Mouse (Mus musculus) MEL (cell line): Measurements from ENCODE around the gene Gata3. TPM values are rescaled to one million over a fixed set of nuclear protein-coding genes. Genes with fewer than 3 reads are reported as not detected.

ENCODE experiments used
- DNase-seq: peaks from one replicate; pipeline ENCODE4 v3.0.0; 2011; ENCODE audit warnings: low read depth, low spot score
- H3K27ac ChIP-seq: 2 replicates; pipeline ENCODE4 v1.5.1; 2012; ENCODE audit warnings: low read depth, mild to moderate bottlenecking, control low read depth, low read length, moderate library complexity; ENCODE audit not compliant: control insufficient read depth
- H3K27me3 ChIP-seq, 2 experiments: fragments of 150-350 bp in 1 of 2; sonication (generic) in 1 of 2; 2 replicates each; pipeline ENCODE4 v1.6.1; 2012; ENCODE audit warnings: low read length in 2 of 2, mild to moderate bottlenecking in 2 of 2, improper control_type of control experiment in 1 of 2, moderate library complexity in 1 of 2; ENCODE audit not compliant: insufficient read depth in 2 of 2, control insufficient read depth in 1 of 2
- H3K36me3 ChIP-seq, 2 experiments: 2 replicates each; pipeline ENCODE4 v1.6.1; 2012 to 2014; ENCODE audit warnings: low read length in 2 of 2, improper control_type of control experiment in 1 of 2, inconsistent platforms in 1 of 2, mild to moderate bottlenecking in 1 of 2; ENCODE audit not compliant: insufficient read depth in 2 of 2, control insufficient read depth in 1 of 2
- H3K4me1 ChIP-seq, 2 experiments: fragments of 150-350 bp in 1 of 2; sonication (generic) in 1 of 2; 2 replicates each; pipeline ENCODE4 v1.6.1; 2012; ENCODE audit warnings: low read length in 2 of 2, improper control_type of control experiment in 1 of 2, mild to moderate bottlenecking in 1 of 2; ENCODE audit not compliant: insufficient read depth in 2 of 2, control insufficient read depth in 1 of 2
- H3K4me3 ChIP-seq, 2 experiments: fragments of 150-350 bp in 1 of 2; sonication (generic) in 1 of 2; 2 replicates each; pipeline ENCODE4 v1.5.1; 2012; ENCODE audit warnings: low read depth in 2 of 2, low read length in 2 of 2, mild to moderate bottlenecking in 2 of 2, moderate library complexity in 2 of 2, control low read depth in 1 of 2, improper control_type of control experiment in 1 of 2; ENCODE audit not compliant: control insufficient read depth in 1 of 2, insufficient read depth in 1 of 2
- H3K79me2 ChIP-seq: 2 replicates; pipeline ENCODE4 v1.6.1; 2012; ENCODE audit warnings: mild to moderate bottlenecking, low read length, moderate library complexity; ENCODE audit not compliant: control insufficient read depth, poor library complexity, insufficient read depth
- H3K9ac ChIP-seq: 2 replicates; pipeline ENCODE4 v1.6.1; 2012; ENCODE audit warnings: low read depth, mild to moderate bottlenecking, control low read depth, low read length, moderate library complexity; ENCODE audit not compliant: control insufficient read depth, poor library complexity, severe bottlenecking
- H3K9me3 ChIP-seq: fragments of 150-350 bp; sonication (generic); replicated peaks from 2 replicates; pipeline ENCODE4 v1.6.1; 2012; ENCODE audit warnings: mild to moderate bottlenecking, low read length, improper control_type of control experiment, moderate library complexity; ENCODE audit not compliant: insufficient read depth
- CHD1 ChIP-seq: IDR thresholded peaks from 2 replicates; pipeline ENCODE4 v1.6.1; 2012; ENCODE audit warnings: low read depth, mild to moderate bottlenecking, inconsistent platforms, low read length, improper control_type of control experiment
- CTCF ChIP-seq, 3 experiments: IDR thresholded peaks in 2 of 3; conservative IDR thresholded peaks in 1 of 3; 2 replicates each; pipeline ENCODE4 v1.5.1; 2011 to 2012; ENCODE audit warnings: low read length in 3 of 3, low read depth in 2 of 3, mild to moderate bottlenecking in 2 of 3, improper control_type of control experiment in 1 of 3, inconsistent platforms in 1 of 3, mixed read lengths in 1 of 3, moderate library complexity in 1 of 3; ENCODE audit not compliant: control insufficient read depth in 1 of 3, insufficient read depth in 1 of 3, poor library complexity in 1 of 3, severe bottlenecking in 1 of 3
- MAFK ChIP-seq: IDR thresholded peaks from 2 replicates; pipeline ENCODE4 v1.6.1; 2011; ENCODE audit warnings: low read depth, mild to moderate bottlenecking, low read length, improper control_type of control experiment, borderline replicate concordance
- POLR2A ChIP-seq, 2 experiments: IDR thresholded peaks; 2 replicates each; pipeline ENCODE4 v1.6.1; 2011 to 2012; ENCODE audit warnings: low read length in 2 of 2, mild to moderate bottlenecking in 2 of 2, control low read depth in 1 of 2, improper control_type of control experiment in 1 of 2, low read depth in 1 of 2, moderate library complexity in 1 of 2; ENCODE audit not compliant: control insufficient read depth in 1 of 2, insufficient read depth in 1 of 2, poor library complexity in 1 of 2
- POLR2AphosphoS5 ChIP-seq: IDR thresholded peaks from 2 replicates; pipeline ENCODE4 v1.6.1; 2012; ENCODE audit warnings: low read depth, borderline replicate concordance, mild to moderate bottlenecking, inconsistent platforms, low read length, moderate library complexity, mixed read lengths
- RCOR1 ChIP-seq: IDR thresholded peaks from 2 replicates; pipeline ENCODE4 v1.6.1; 2012; ENCODE audit warnings: low read depth, mild to moderate bottlenecking, inconsistent platforms, low read length, improper control_type of control experiment
- SMC3 ChIP-seq: IDR thresholded peaks from 2 replicates; pipeline ENCODE4 v1.6.1; 2011; ENCODE audit warnings: low read depth, low read length, improper control_type of control experiment
- TCF12 ChIP-seq: IDR thresholded peaks from 2 replicates; pipeline ENCODE4 v1.6.1; 2014; ENCODE audit warnings: low read depth, mild to moderate bottlenecking, inconsistent platforms, low read length, improper control_type of control experiment, moderate library complexity
- UBTF ChIP-seq: IDR thresholded peaks from 2 replicates; pipeline ENCODE4 v1.6.1; 2012; ENCODE audit warnings: low read depth, mild to moderate bottlenecking, inconsistent platforms, low read length, improper control_type of control experiment, moderate library complexity, borderline replicate concordance; ENCODE audit not compliant: insufficient read depth
- USF1 ChIP-seq: IDR thresholded peaks from 2 replicates; pipeline ENCODE4 v1.6.1; 2014; ENCODE audit warnings: low read depth, mild to moderate bottlenecking, inconsistent platforms, low read length, improper control_type of control experiment, moderate library complexity
- ZKSCAN1 ChIP-seq: IDR thresholded peaks from 2 replicates; pipeline ENCODE4 v1.6.1; 2012; ENCODE audit warnings: low read depth, mild to moderate bottlenecking, inconsistent platforms, low read length, improper control_type of control experiment, moderate library complexity
- ZMIZ1 ChIP-seq: IDR thresholded peaks from 2 replicates; pipeline ENCODE4 v1.6.1; 2012; ENCODE audit warnings: low read depth, mild to moderate bottlenecking, inconsistent platforms, low read length, improper control_type of control experiment, moderate library complexity
- polyA plus RNA-seq, 2 experiments: library from polyadenylated mRNA; stranded (reverse) in 1 of 2; unstranded in 1 of 2; fragments of >175 nt in 1 of 2; fragments of >200 nt in 1 of 2; gene quantifications; 2 replicates each; pipeline versions ENCODE4 v1.2.1 to v1.2.4; 2012; ENCODE audit warnings: low replicate concordance in 2 of 2, low read depth in 1 of 2; ENCODE audit not compliant: insufficient read length in 2 of 2, insufficient read depth in 1 of 2, missing spikeins in 1 of 2
- total RNA-seq: library from RNA; depleted of rRNA; stranded (reverse); fragments of 300-350 nt; gene quantifications from 2 replicates; pipeline ENCODE4 v1.2.3, GENCODE M21; 2012

The Gata3 gene
- total and polyA plus RNA-seq, 3 experiments = 0.12 to 2.0 TPM; not detected in 1

DNA sequence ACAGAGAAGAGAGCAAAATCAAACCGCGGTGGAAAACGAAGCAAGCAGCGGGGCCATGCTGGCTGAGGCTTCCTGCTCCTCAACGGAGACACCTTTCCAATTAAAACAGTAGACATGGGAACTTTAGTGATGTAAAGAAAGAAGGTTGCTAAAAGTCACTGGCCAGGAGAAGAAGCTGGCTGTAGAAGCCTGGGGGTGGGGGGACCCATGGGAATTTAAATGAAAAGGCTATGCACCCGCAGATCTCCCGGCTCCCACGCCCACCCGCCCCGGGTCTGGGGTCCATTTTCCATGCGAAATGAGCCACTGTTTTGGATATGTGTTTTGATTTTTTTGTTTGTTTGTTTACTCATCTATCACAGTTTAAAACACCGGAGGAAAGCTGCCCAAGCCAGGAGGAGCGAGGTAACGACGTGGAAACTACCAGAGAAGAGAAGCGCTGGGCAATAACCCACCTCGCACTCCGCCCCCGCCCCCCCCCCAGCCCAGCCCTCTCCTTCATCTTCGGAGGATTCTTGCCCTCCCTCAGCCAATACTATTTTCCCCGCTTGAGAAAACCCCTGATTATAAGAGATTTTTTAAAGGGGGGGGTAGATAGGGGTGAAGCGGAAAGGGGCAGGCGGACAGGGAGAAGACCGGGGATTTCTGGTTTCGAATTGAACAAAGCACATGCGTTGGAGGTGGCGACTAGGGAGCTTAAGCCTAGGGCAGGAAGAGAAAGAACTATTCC, 5.9 kb downstream of the Gata3 start:
- no peak for TF ChIP-seq TCF12
- TF ChIP-seq ZMIZ1 = no peak
- TF ChIP-seq CTCF (IDR thresholded peaks at IDR 0.05 in 2 of 3, conservative IDR thresholded peaks at IDR 0.05 in 1 of 3; ENCODE audit: control insufficient read depth in 1 of 3, insufficient read depth in 1 of 3, low read depth in 2 of 3, low read length in 3 of 3, poor library complexity in 1 of 3, severe bottlenecking in 1 of 3) = no peak
- no peak for TF ChIP-seq USF1
- TF ChIP-seq POLR2AphosphoS5 = no peak
- TF ChIP-seq MAFK = no peak
- no peak for TF ChIP-seq UBTF
- TF ChIP-seq POLR2A (IDR thresholded peaks at IDR 0.05; ENCODE audit: control insufficient read depth in 1 of 2, insufficient read depth in 1 of 2, low read depth in 1 of 2, low read length in 2 of 2, poor library complexity in 1 of 2) = no peak
- no peak for TF ChIP-seq RCOR1
- TF ChIP-seq CHD1 = no peak
- Histone ChIP-seq H3K9me3 (no peaks in the 10 kb centered on the region), H3K27ac (no peak overlapping the region), H3K9ac (no peak overlapping the region), H3K36me3 (no peaks in the 10 kb centered on the region), H3K4me3 (no peak overlapping the region), H3K27me3 (no peaks in the 10 kb centered on the region), H3K79me2 (no peaks in the 10 kb centered on the region), H3K4me1 (no peaks in the 10 kb centered on the region)
- DNase-seq = no peak

DNA sequence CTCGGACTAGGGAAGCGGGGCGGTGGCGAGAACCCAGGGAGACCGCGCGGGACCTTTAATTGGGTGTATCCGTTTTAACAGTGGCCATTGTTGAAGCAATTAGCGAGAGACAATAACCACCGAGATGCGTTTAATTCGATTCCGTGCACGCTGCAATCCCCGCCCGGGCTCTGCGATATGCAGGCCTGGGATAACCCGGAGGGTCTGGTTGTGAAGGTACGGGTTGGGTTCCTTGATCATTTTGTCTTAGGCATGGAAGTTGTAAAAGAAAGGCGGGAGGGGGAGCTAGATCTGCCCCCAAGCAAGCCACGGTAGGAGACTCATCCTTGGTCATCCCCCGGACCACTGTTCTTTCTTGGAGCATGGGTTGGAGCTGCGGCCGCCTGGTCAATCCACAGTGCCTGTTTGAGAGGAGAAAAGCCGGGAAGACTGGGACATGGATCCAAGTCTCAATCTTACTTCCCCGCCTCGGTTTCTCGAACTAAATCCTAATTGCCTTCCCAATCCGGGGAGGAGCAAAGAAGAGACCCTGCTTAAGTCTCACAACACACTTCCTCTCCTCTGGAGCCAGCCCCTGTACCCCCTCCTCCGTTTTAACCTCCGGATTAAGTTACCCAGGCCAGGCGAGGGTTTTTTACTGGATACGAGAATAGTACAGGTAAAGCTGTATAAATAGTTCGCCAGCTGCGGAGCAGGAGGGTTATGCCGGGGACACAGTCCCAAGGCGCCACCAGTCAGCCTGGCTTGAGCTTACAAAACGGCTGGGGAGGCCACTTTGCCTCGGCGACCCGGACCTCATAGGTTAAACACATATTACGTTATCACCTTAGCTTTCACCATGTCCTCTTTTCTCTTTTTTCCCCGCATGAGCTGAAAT, 6.7 kb downstream of the Gata3 start:
- Histone ChIP-seq H3K27me3 (no peaks in the 10 kb centered on the region), H3K9ac (no peak overlapping the region), H3K36me3 (no peaks in the 10 kb centered on the region), H3K4me1 (no peaks in the 10 kb centered on the region; a peak in 1 of 4 replicates), H3K27ac (no peak overlapping the region), H3K9me3 (no peaks in the 10 kb centered on the region), H3K79me2 (no peaks in the 10 kb centered on the region; the same call in 1 of the 2 replicates), H3K4me3 (no peak overlapping the region)
- no peak for DNase-seq
- TF ChIP-seq SMC3 = no peak
- no peak for TF ChIP-seq ZKSCAN1
